Mouse (Mus musculus) forebrain, embryonic 16.5 days (tissue): Measurements from ENCODE around the gene Susd3. TPM values are rescaled to one million over a fixed set of nuclear protein-coding genes. Genes with fewer than 3 reads are reported as not detected.
A peak's percentile ranks its signal among the peaks of the same experiment; 100 is the strongest.

Experiments used
- ATAC-seq: fragments of 200-750 bp; cut with Nextera tagmentation; 2 replicates; pipeline ENCODE4 v1.8.0; 2017; ENCODE audit warnings: mild to moderate bottlenecking, moderate library complexity
- H3K27ac ChIP-seq: fragments of 300-500 bp; sonication (generic); 2 replicates; pipeline ENCODE4 v1.5.1; 2014; ENCODE audit warnings: low read length, control low read depth
- H3K27me3 ChIP-seq: fragments of 300-500 bp; sonication (generic); replicated peaks from 2 replicates; pipeline ENCODE4 v1.6.1; 2014; ENCODE audit warnings: low read length; ENCODE audit not compliant: control insufficient read depth, insufficient read depth
- H3K36me3 ChIP-seq: fragments of 300-500 bp; sonication (generic); 2 replicates; pipeline ENCODE4 v1.6.1; 2014; ENCODE audit not compliant: control insufficient read depth, insufficient read depth
- H3K4me1 ChIP-seq: fragments of 300-500 bp; sonication (generic); replicated peaks from 2 replicates; pipeline ENCODE4 v1.6.1; 2014; ENCODE audit warnings: low read length; ENCODE audit not compliant: control insufficient read depth, insufficient read depth
- H3K4me2 ChIP-seq: fragments of 300-500 bp; sonication (generic); 2 replicates; pipeline ENCODE4 v1.6.1; 2014; ENCODE audit warnings: mild to moderate bottlenecking, low read length, control low read depth
- H3K4me3 ChIP-seq: fragments of 300-500 bp; sonication (generic); replicated peaks from 2 replicates; pipeline ENCODE4 v1.5.1; 2014; ENCODE audit warnings: mild to moderate bottlenecking, low read length, control low read depth
- H3K9ac ChIP-seq: fragments of 300-500 bp; sonication (generic); replicated peaks from 2 replicates; pipeline ENCODE4 v1.6.1; 2014; ENCODE audit warnings: low read depth, low read length, control low read depth
- H3K9me3 ChIP-seq: fragments of 300-500 bp; sonication (generic); 2 replicates; pipeline ENCODE4 v1.6.1; 2016; ENCODE audit warnings: low read length; ENCODE audit not compliant: control insufficient read depth
- WGBS: fragments of 180-500 bp; shearing (Covaris S2); extraction: QIAGEN DNeasy Blood & Tissue Kit; methylation state at CpG from one replicate; pipeline ENCODE4 v1.1.7; 2014; 5-methylcytosine and 5-hydroxymethylcytosine counted together
- polyA plus RNA-seq: library from polyadenylated mRNA; unstranded; fragments of >200 nt; fragmentation: Nextera tagmentation; extraction: Ambion mirVana; gene quantifications from 2 replicates; pipeline ENCODE4 v1.2.1, GENCODE M21; 2015

Gene Susd3
- polyA plus RNA-seq, 1 experiment from 2014 or later = 0.85 TPM

GRCm38 (mm10) chr13:49206341-49206740 lies 42.2 kb downstream of the Susd3 start:
- H3K4me3 ChIP-seq = no peak overlapping the region
- H3K9ac ChIP-seq = no peak overlapping the region
- no peak overlapping the region for H3K27ac ChIP-seq
- H3K4me1 ChIP-seq = peaks cover 4% of the 10 kb centered on the region; the same call in 1 of the 2 replicates
- no peaks in the 10 kb centered on the region for H3K27me3 ChIP-seq
- no peak for ATAC-seq
- WGBS = 97% methylated on average over 2 of the region's 2 CpGs
- no peak overlapping the region for H3K4me2 ChIP-seq
- H3K9me3 ChIP-seq = no peaks in the 10 kb centered on the region
- H3K36me3 ChIP-seq = no peaks in the 10 kb centered on the region

GRCm38 (mm10) chr13:49205381-49205998 lies 43.0 kb downstream of the Susd3 start:
- H3K4me2 ChIP-seq = no peak overlapping the region
- H3K36me3 ChIP-seq = no peaks in the 10 kb centered on the region
- H3K4me3 ChIP-seq = no peak overlapping the region
- H3K9ac ChIP-seq = no peak overlapping the region
- H3K4me1 ChIP-seq = 0 out of 2 replicates have a peak, but pooled peaks cover 3% of the 10 kb centered on the region
- ATAC-seq = peak; percentile 56
- H3K27ac ChIP-seq = no peak overlapping the region
- no peaks in the 10 kb centered on the region for H3K9me3 ChIP-seq
- 24% methylated on average over 13 of the region's 13 CpGs for WGBS
- H3K27me3 ChIP-seq = no peaks in the 10 kb centered on the region

- H3K4me2 ChIP-seq = no peak overlapping the region
- no peaks in the 10 kb centered on the region for H3K27me3 ChIP-seq
- no peak overlapping the region for H3K4me3 ChIP-seq
- H3K9ac ChIP-seq = no peak overlapping the region
- H3K4me1 ChIP-seq = 0 out of 2 replicates have a peak, but pooled peaks cover 3% of the 10 kb centered on the region
- H3K36me3 ChIP-seq = no peaks in the 10 kb centered on the region
- no peak for ATAC-seq
- no peak overlapping the region for H3K27ac ChIP-seq
- whole genome bisulfite sequencing = 90% methylated on average over 7 of the region's 7 CpGs
- H3K9me3 ChIP-seq = no peaks in the 10 kb centered on the region
Measured at GRCm38 (mm10) chr13:49202556-49202955, 46.0 kb downstream of the Susd3 start.

GRCm38 (mm10) chr13:49200688-49201087 lies 47.8 kb downstream of the Susd3 start:
- no peak for ATAC-seq
- Histone ChIP-seq H3K9ac (no peak overlapping the region), H3K4me1 (0 out of 2 replicates have a peak, but pooled peaks cover 3% of the 10 kb centered on the region), H3K27me3 (no peaks in the 10 kb centered on the region), H3K36me3 (no peaks in the 10 kb centered on the region), H3K9me3 (no peaks in the 10 kb centered on the region), H3K4me3 (no peak overlapping the region), H3K27ac (no peak overlapping the region), H3K4me2 (no peak overlapping the region)
- 92% methylated on average over 13 of the region's 13 CpGs for WGBS

GRCm38 (mm10) chr13:49199891-49200290 lies 48.6 kb downstream of the Susd3 start:
- H3K4me2 ChIP-seq = no peak overlapping the region
- H3K4me1 ChIP-seq = no peaks in the 10 kb centered on the region
- no peaks in the 10 kb centered on the region for H3K9me3 ChIP-seq
- 89% methylated on average over 7 of the region's 7 CpGs for WGBS
- no peak overlapping the region for H3K4me3 ChIP-seq
- ATAC-seq = no peak
- no peak overlapping the region for H3K9ac ChIP-seq
- H3K27me3 ChIP-seq = no peaks in the 10 kb centered on the region
- no peaks in the 10 kb centered on the region for H3K36me3 ChIP-seq
- H3K27ac ChIP-seq = no peak overlapping the region

GRCm38 (mm10) chr13:49198734-49199133 lies 49.8 kb downstream of the Susd3 start:
- 93% methylated on average over 9 of the region's 9 CpGs for WGBS
- H3K9ac ChIP-seq = no peak overlapping the region
- ATAC-seq = no peak
- no peaks in the 10 kb centered on the region for H3K27me3 ChIP-seq
- H3K27ac ChIP-seq = no peak overlapping the region
- H3K9me3 ChIP-seq = no peaks in the 10 kb centered on the region
- no peak overlapping the region for H3K4me3 ChIP-seq
- H3K4me2 ChIP-seq = no peak overlapping the region
- H3K4me1 ChIP-seq = no peaks in the 10 kb centered on the region
- no peaks in the 10 kb centered on the region for H3K36me3 ChIP-seq

GRCm38 (mm10) chr13:49196766-49197165 lies 51.7 kb downstream of the Susd3 start:
- no peak overlapping the region for H3K27ac ChIP-seq

GRCm38 (mm10) chr13:49196211-49196610 lies 52.3 kb downstream of the Susd3 start:
- no peak overlapping the region for H3K4me2 ChIP-seq
- H3K4me3 ChIP-seq = no peak overlapping the region
- H3K27me3 ChIP-seq = no peaks in the 10 kb centered on the region
- WGBS = 91% methylated on average over 5 of the region's 5 CpGs
- ATAC-seq = no peak
- H3K27ac ChIP-seq = no peak overlapping the region
- H3K4me1 ChIP-seq = peaks cover 3% of the 10 kb centered on the region; the same call in 1 of the 2 replicates
- no peak overlapping the region for H3K9ac ChIP-seq
- no peaks in the 10 kb centered on the region for H3K9me3 ChIP-seq
- H3K36me3 ChIP-seq = no peaks in the 10 kb centered on the region

More at GRCm38 (mm10) chr13:49196766-49197165, 51.7 kb downstream of the Susd3 start:
- H3K9ac ChIP-seq = no peak overlapping the region
- H3K4me3 ChIP-seq = no peak overlapping the region
- peaks cover under 1% of the 10 kb centered on the region; the same call in 1 of the 2 replicates for H3K4me1 ChIP-seq
- H3K36me3 ChIP-seq = no peaks in the 10 kb centered on the region
- no peaks in the 10 kb centered on the region for H3K9me3 ChIP-seq
- no peaks in the 10 kb centered on the region for H3K27me3 ChIP-seq
- no peak for ATAC-seq
- H3K4me2 ChIP-seq = no peak overlapping the region
- 68% methylated on average over 6 of the region's 6 CpGs for WGBS

GRCm38 (mm10) chr13:49195651-49196050 lies 52.9 kb downstream of the Susd3 start:
- ATAC-seq = no peak
- peaks cover 3% of the 10 kb centered on the region; the same call in 1 of the 2 replicates for H3K4me1 ChIP-seq
- H3K4me2 ChIP-seq = no peak overlapping the region
- no peaks in the 10 kb centered on the region for H3K27me3 ChIP-seq
- H3K9me3 ChIP-seq = no peaks in the 10 kb centered on the region
- H3K9ac ChIP-seq = no peak overlapping the region
- no peak overlapping the region for H3K4me3 ChIP-seq
- no peaks in the 10 kb centered on the region for H3K36me3 ChIP-seq
- no peak overlapping the region for H3K27ac ChIP-seq
- WGBS = 94% methylated on average over 7 of the region's 7 CpGs
